Mouse (Mus musculus) heart, postnatal 0 days (tissue): Measurements from ENCODE around the gene Mipol1.
"Not testable (repeated sequence)": the region's sequence is repeated elsewhere in the genome, so short reads cannot be mapped to it uniquely, and the experiment has no call there.

Experiments used
- CTCF ChIP-seq: IDR thresholded peaks from 2 replicates; pipeline ENCODE4 v1.5.1; 2016; ENCODE audit warnings: antibody characterized with exemption, control low read depth, low read depth
- EP300 ChIP-seq: IDR thresholded peaks from 2 replicates; pipeline ENCODE4 v1.6.1; 2016; ENCODE audit warnings: antibody characterized with exemption, low read depth

- not testable (repeated sequence) for TF ChIP-seq CTCF, EP300
Observed at GRCm38 (mm10) chr12:57436939-57437659, 206.9 kb downstream of the Mipol1 start.
